Mouse (Mus musculus): ENCODE data around the gene Nkx2-4. TPM values are rescaled to one million over a fixed set of nuclear protein-coding genes. Genes with fewer than 3 reads are reported as not detected.

Nkx2-4 gene
- total RNA-seq (2015; ENCODE audit: low replicate concordance) (not detected in 2 replicates), total RNA-seq (2017; ENCODE audit: low replicate concordance) (not detected in 2 replicates)

- no peak for ATAC-seq (replicated peaks; ENCODE audit: low FRiP score, poor library complexity, severe bottlenecking)
These were observed at the start of gene Nkx2-4 for GRCm38 (mm10) chr2:147085072-147085870. Nkx2-4 (minus strand) TSS chr2:147085445.

- no peak for ATAC-seq (replicated peaks; ENCODE audit: low FRiP score, poor library complexity, severe bottlenecking)
These were observed 42.1 kb upstream of the Nkx2-4 start for GRCm38 (mm10) chr2:147127366-147127765.

- ATAC-seq (replicated peaks; ENCODE audit: low FRiP score, poor library complexity, severe bottlenecking), result no peak
These were observed 34.5 kb upstream of the Nkx2-4 start for GRCm38 (mm10) chr2:147119736-147120135.

GRCm38 (mm10) chr2:147086441-147086840, 1.2 kb upstream of the Nkx2-4 start:
- no peak for ATAC-seq (replicated peaks; ENCODE audit: low FRiP score, poor library complexity, severe bottlenecking)

- no peak for ATAC-seq (replicated peaks; ENCODE audit: low FRiP score, poor library complexity, severe bottlenecking)
These were observed 692 bp upstream of the Nkx2-4 start for GRCm38 (mm10) chr2:147085937-147086336.

GRCm38 (mm10) chr2:147084366-147085071, 726 bp downstream of the Nkx2-4 start:
- ATAC-seq (replicated peaks; ENCODE audit: low FRiP score, poor library complexity, severe bottlenecking), result no peak

- ATAC-seq (replicated peaks; ENCODE audit: low FRiP score, poor library complexity, severe bottlenecking), result no peak
These were observed 1.5 kb downstream of the Nkx2-4 start for GRCm38 (mm10) chr2:147083471-147084365.

GRCm38 (mm10) chr2:147082391-147082790, 2.9 kb downstream of the Nkx2-4 start:
- ATAC-seq (replicated peaks; ENCODE audit: low FRiP score, poor library complexity, severe bottlenecking), result no peak

- ATAC-seq (replicated peaks; ENCODE audit: low FRiP score, poor library complexity, severe bottlenecking), result no peak
These were observed 10.8 kb downstream of the Nkx2-4 start for GRCm38 (mm10) chr2:147074399-147074798.

- ATAC-seq (replicated peaks; ENCODE audit: low FRiP score, poor library complexity, severe bottlenecking), result no peak
These were observed 11.3 kb downstream of the Nkx2-4 start for GRCm38 (mm10) chr2:147073962-147074361.

- ATAC-seq (replicated peaks; ENCODE audit: low FRiP score, poor library complexity, severe bottlenecking), result no peak
These were observed 14.9 kb downstream of the Nkx2-4 start for GRCm38 (mm10) chr2:147070305-147070704.

GRCm38 (mm10) chr2:147069077-147069476, 16.2 kb downstream of the Nkx2-4 start:
- ATAC-seq (replicated peaks; ENCODE audit: low FRiP score, poor library complexity, severe bottlenecking), result no peak

- no peak for ATAC-seq (replicated peaks; ENCODE audit: low FRiP score, poor library complexity, severe bottlenecking)
These were observed 17.6 kb downstream of the Nkx2-4 start for GRCm38 (mm10) chr2:147067480-147068246.

- ATAC-seq (replicated peaks; ENCODE audit: low FRiP score, poor library complexity, severe bottlenecking), result no peak
These were observed 31.9 kb downstream of the Nkx2-4 start for GRCm38 (mm10) chr2:147053229-147053892.

GRCm38 (mm10) chr2:147047051-147047450, 38.2 kb downstream of the Nkx2-4 start:
- ATAC-seq (replicated peaks; ENCODE audit: low FRiP score, poor library complexity, severe bottlenecking), result no peak

GRCm38 (mm10) chr2:147035864-147036263, 49.4 kb downstream of the Nkx2-4 start:
- ATAC-seq (replicated peaks; ENCODE audit: low FRiP score, poor library complexity, severe bottlenecking), result no peak

Measured in erythroblast, adult 5-6 weeks (primary cell).